Comparison of ENCODE assay signal across 10 mouse cellular contexts in the genomic region with DNA sequence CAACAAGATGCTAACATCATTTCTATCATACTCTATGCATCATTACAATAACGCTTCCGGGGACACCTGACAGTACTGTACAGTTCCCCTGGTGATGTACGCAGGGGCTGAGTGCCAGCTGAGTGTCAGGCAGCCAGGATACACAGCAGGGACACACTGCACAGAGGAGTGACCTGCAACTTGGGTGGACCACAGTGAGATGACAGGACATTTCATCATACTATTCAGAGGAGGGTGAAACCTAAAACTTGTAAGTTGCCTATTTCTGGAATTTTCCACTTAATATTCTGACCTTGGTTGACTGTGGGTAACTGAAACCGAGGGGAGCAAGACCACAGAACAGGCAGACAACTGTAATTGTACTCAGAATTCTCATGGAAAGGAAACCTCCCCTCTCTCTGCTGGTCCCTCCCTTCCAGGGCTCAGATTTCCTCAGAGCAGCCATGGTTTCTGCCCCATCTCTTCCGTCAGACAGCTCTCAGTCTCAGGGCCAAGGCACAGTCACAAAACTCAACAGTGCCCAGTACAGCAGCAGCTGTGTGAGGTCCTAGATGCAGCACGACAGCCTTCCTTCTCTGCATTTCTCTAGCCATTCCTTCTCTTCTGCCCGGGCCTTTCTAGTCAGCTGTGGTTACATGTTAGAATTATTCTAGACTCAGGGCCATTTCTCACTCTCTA. TPM values are rescaled to one million over a fixed set of nuclear protein-coding genes. Genes with fewer than 3 reads are reported as not detected.
A peak's percentile ranks its signal among the peaks of the same experiment; 100 is the strongest.
DNase-seq lines count a peak whose midpoint lies in the region; ATAC-seq and TF ChIP-seq lines count a peak whose summit lies in the region.
"Had no signal": no experiment of that assay in that cellular context is flagged by ENCODE, and none has a peak within 500 bp of the region (broad histone marks: within the 10 kb centered on the region; RNA-seq: fewer than 3 reads in every experiment).

No protein-coding gene starts in this region.

- H3K4me1 ChIP-seq in heart, embryonic 10.5 days = no peaks in the 10 kb centered on the region
- peaks cover 13% of the 10 kb centered on the region; the same call in 1 of the 2 replicates for H3K4me1 ChIP-seq in spleen, adult 2 months (ENCODE audit: control insufficient read depth, insufficient read depth, insufficient read length)
- H3K4me1 ChIP-seq in stomach, embryonic 15.5 days = 0 out of 2 replicates have a peak, but pooled peaks cover 5% of the 10 kb centered on the region

- no peak overlapping the region for H3K4me3 ChIP-seq in heart, embryonic 10.5 days
- H3K4me3 ChIP-seq in spleen, adult 2 months (ENCODE audit: extremely low read depth, insufficient read depth, insufficient read length) = no peak overlapping the region
- no peak overlapping the region for H3K4me3 ChIP-seq in stomach, embryonic 15.5 days (replicated peaks)

- H3K9ac ChIP-seq in stomach, embryonic 15.5 days = no peak overlapping the region
- H3K9ac ChIP-seq: liver, embryonic 14.5 days had no signal

- H3K9me3 ChIP-seq in heart, embryonic 10.5 days = no peaks in the 10 kb centered on the region
- H3K9me3 ChIP-seq in stomach, embryonic 15.5 days = no peaks in the 10 kb centered on the region

- DNase-seq in heart, embryonic 10.5 days (ENCODE audit: low spot score) = no peak
- DNase-seq in heart, adult 11 months = no peak
- DNase-seq in spleen, adult 2 months (ENCODE audit: low read depth in 1 of 2, low spot score in 2 of 2) = no peak
- no peak for DNase-seq in spleen, adult 12 weeks (ENCODE audit: low spot score)
- DNase-seq in heart, postnatal 4 days = peak; percentile 13
- no peak for DNase-seq in spleen, postnatal 4 days (ENCODE audit: low spot score in 2 of 2)
- DNase-seq in spleen, adult 18-20 months = no peak

- no peak overlapping the region for H3K4me2 ChIP-seq in stomach, embryonic 15.5 days

- H3K27ac ChIP-seq in heart, embryonic 10.5 days = peak overlapping the region; percentile 69
- H3K27ac ChIP-seq in spleen, adult 2 months (ENCODE audit: insufficient read depth, low read length) = peak overlapping the region; percentile 65
- 0 out of 2 replicates have a peak overlapping the region, but pooled peaks have one; percentile 12 for H3K27ac ChIP-seq in stomach, embryonic 15.5 days
- H3K27ac ChIP-seq: liver, embryonic 14.5 days had no signal

- H3K36me3 ChIP-seq in heart, embryonic 10.5 days = peaks cover 5% of the 10 kb centered on the region; the same call in 1 of the 2 replicates
- no peaks in the 10 kb centered on the region; the same call in 1 of the 2 replicates for H3K36me3 ChIP-seq in spleen, adult 2 months (ENCODE audit: control insufficient read depth, insufficient read depth, low read length)
- no peaks in the 10 kb centered on the region; the same call in 1 of the 2 replicates for H3K36me3 ChIP-seq in stomach, embryonic 15.5 days

- no peak for ATAC-seq in stomach, embryonic 15.5 days (ENCODE audit: insufficient read depth, low FRiP score, low read depth)
- ATAC-seq: hindbrain, embryonic 16.5 days had no signal

- no peak for TF ChIP-seq CTCF in spleen, adult 2 months (IDR thresholded peaks at IDR 0.05; ENCODE audit: extremely low read depth, insufficient read depth, insufficient read length, insufficient replicate concordance)

- no peak for TF ChIP-seq POLR2A in spleen, adult 2 months (IDR thresholded peaks at IDR 0.05; ENCODE audit: low read depth, low read length)

- no peaks in the 10 kb centered on the region for H3K27me3 ChIP-seq in heart, embryonic 10.5 days (ENCODE audit: insufficient read depth, poor library complexity, severe bottlenecking)
- H3K27me3 ChIP-seq in spleen, adult 2 months (ENCODE audit: control insufficient read depth, insufficient read depth, low read length) = no peaks in the 10 kb centered on the region
- no peaks in the 10 kb centered on the region for H3K27me3 ChIP-seq in stomach, embryonic 15.5 days (replicated peaks)

- WGBS in heart, embryonic 10.5 days = 58% methylated on average over 7 of the region's 7 CpGs
- 63% methylated on average over 7 of the region's 7 CpGs for WGBS in spleen, adult 2 months
- 61% methylated on average over 7 of the region's 7 CpGs for WGBS in stomach, embryonic 15.5 days

RNA-seq across cellular contexts. Expression of a gene that starts 14.2 kb away (rescaled TPM):
- 6.8 and 7.0 TPM in 2 replicates for polyA plus RNA-seq in heart, embryonic 10.5 days (2016; fragmentation: Nextera tagmentation; extraction: Ambion mirVana)
- 2.7 and 2.9 TPM in 2 replicates for polyA plus RNA-seq in spleen, adult 2 months (2012; rRNA removed)
- 1 to 10 TPM; 6.9 to 8.7 TPM for total RNA-seq in heart, postnatal 4 days (2021)
- polyA plus RNA-seq in stomach, embryonic 15.5 days (2015; fragmentation: Nextera tagmentation; extraction: Ambion mirVana) = 6.8 and 7.1 TPM in 2 replicates

RNA-seq across cellular contexts. Expression of a gene that starts 32.0 kb away (rescaled TPM):
- polyA plus RNA-seq in heart, embryonic 10.5 days (2016; fragmentation: Nextera tagmentation; extraction: Ambion mirVana) = 65.3 and 75.4 TPM in 2 replicates
- 3.4 and 3.9 TPM in 2 replicates for polyA plus RNA-seq in spleen, adult 2 months (2012; rRNA removed)
- total RNA-seq in heart, postnatal 4 days (2021) = 10 to 100 TPM; 20.9 to 24.0 TPM
- 52.6 and 55.6 TPM in 2 replicates for polyA plus RNA-seq in stomach, embryonic 15.5 days (2015; fragmentation: Nextera tagmentation; extraction: Ambion mirVana)

RNA-seq across cellular contexts. Expression of a gene that starts 32.2 kb away (rescaled TPM):
- 0.82 and 0.85 TPM in 2 replicates for polyA plus RNA-seq in heart, embryonic 10.5 days (2016; fragmentation: Nextera tagmentation; extraction: Ambion mirVana)
- 0.28 and 0.33 TPM in 2 replicates for polyA plus RNA-seq in spleen, adult 2 months (2012; rRNA removed)
- total RNA-seq in heart, postnatal 4 days (2021) = 1 to 10 TPM in 1 of 2 experiments, under 1 TPM in 1; 0.98 to 1.2 TPM
- 2.2 TPM in 2 replicates for polyA plus RNA-seq in stomach, embryonic 15.5 days (2015; fragmentation: Nextera tagmentation; extraction: Ambion mirVana)

RNA-seq across cellular contexts. Expression of a gene that starts 36.9 kb away (rescaled TPM):
- polyA plus RNA-seq in heart, embryonic 10.5 days (2016; fragmentation: Nextera tagmentation; extraction: Ambion mirVana) = 71.5 and 91.3 TPM in 2 replicates
- 90.6 and 110 TPM in 2 replicates for polyA plus RNA-seq in spleen, adult 2 months (2012; rRNA removed)
- total RNA-seq in heart, postnatal 4 days (2021) = 10 to 100 TPM; 55.0 to 55.9 TPM
- polyA plus RNA-seq in stomach, embryonic 15.5 days (2015; fragmentation: Nextera tagmentation; extraction: Ambion mirVana) = 76.7 and 78.1 TPM in 2 replicates

Comparison
In these comparisons a context has a peak if more than half of its experiments do, and no peak if none do; other contexts are left out.
1. H3K27ac ChIP-seq: peak in every context shown above with its lines; median percentile 69 in heart, embryonic 10.5 days; 65 in spleen, adult 2 months; 12 in stomach, embryonic 15.5 days.
2. RNA of a gene that starts 32.0 kb away (polyA plus RNA-seq): 65.3 to 75.4 TPM in heart, embryonic 10.5 days and 52.6 to 55.6 TPM in stomach, embryonic 15.5 days; 3.4 to 3.9 TPM in spleen, adult 2 months; every median in the first group is over 10 times any median in the second.